Mouse (Mus musculus) Patski (cell line): ENCODE results near the gene Slc35g3. TPM values are rescaled to one million over a fixed set of nuclear protein-coding genes. Genes with fewer than 3 reads are reported as not detected.
A peak's percentile ranks its signal among the peaks of the same experiment; 100 is the strongest.

Source experiments
- ATAC-seq: fragments of 100-300 bp; one replicate; pipeline ENCODE4 v1.8.0; 2021
- CTCF ChIA-PET: fragments of 350-600 bp; sonication (Branson Sonifier 250); formaldehyde crosslinking; loops from one replicate; lab custom pipeline; 2022; ENCODE audit warnings: inconsistent platforms; lab: Charles Lee
- POLR2A ChIA-PET: fragments of 350-600 bp; sonication (Branson Sonifier 250); formaldehyde crosslinking; loops from one replicate; lab custom pipeline; 2022; ENCODE audit warnings: antibody characterized with exemption, inconsistent platforms; lab: Charles Lee
- DNase-seq: peaks from one replicate; pipeline ENCODE4 v3.0.0-alpha.2; 2011; ENCODE audit warnings: low read depth, low spot score
- H3K27me3 ChIP-seq: fragments of 371-371 bp; one replicate; pipeline ENCODE4 v1.5.1; 2021
- CTCF ChIP-seq: fragments of 100-300 bp; IDR thresholded peaks from one replicate; pipeline ENCODE4 v1.5.1; 2021
- in situ Hi-C: fragments of 300-500 bp; cut with MboI; formaldehyde crosslinking; loops from 3 replicates; pipeline ENCODE4 v1.11.1; 2018; ENCODE audit warnings: low pct_unique_long_range_greater_than_20kb, mixed read lengths
- polyA plus RNA-seq: library from polyadenylated mRNA; unstranded; gene quantifications from one replicate; pipeline ENCODE4 v1.2.3, GENCODE M21; 2021

The Slc35g3 gene
- polyA plus RNA-seq, result 0.32 TPM

GRCm38 (mm10) chr11:69761868-69762267 is at the start of gene Slc35g3:
Gene Slc35g3 (minus strand): TSS chr11:69761968.
- no peaks in the 10 kb centered on the region for H3K27me3 ChIP-seq
- in situ Hi-C loops, result no loop called here
- ATAC-seq (no peak), DNase-seq (no peak)
- ChIA-PET CTCF (no interaction called here), POLR2A (no interaction called here)
- TF ChIP-seq CTCF, result no peak

DNA sequence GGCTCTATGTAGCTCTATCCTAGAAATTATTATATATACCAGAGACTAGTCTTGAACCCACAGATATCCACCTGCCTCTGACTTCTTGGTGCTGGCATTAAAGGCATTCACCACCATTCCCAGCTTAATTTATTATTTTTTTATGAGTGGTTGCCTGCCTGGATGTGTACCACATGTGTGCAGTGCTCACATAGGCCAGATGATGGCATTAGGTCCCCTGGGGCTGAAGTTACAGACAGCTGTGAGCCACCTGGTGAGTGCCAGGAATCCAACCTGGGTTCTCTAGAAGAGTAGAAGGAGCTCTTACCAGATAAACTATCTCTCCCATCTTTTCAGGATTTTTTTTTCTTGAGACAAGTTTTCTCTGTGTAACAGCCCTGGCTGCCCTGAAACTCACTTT is 48.5 kb upstream of the Slc35g3 start:
- no peak for ATAC-seq
- ChIA-PET CTCF (interaction anchor here (0.7 to 1.2 kb wide), 3 partner anchors 11 to 16 kb away, joined by 3 read pairs; no protein-coding TSS in a partner anchor), POLR2A (interaction anchor here (1.0 kb wide), 1 partner anchor 19 kb away, joined by 3 read pairs; no protein-coding TSS in a partner anchor)
- no peak for DNase-seq
- H3K27me3 ChIP-seq, result peaks cover 10% of the 10 kb centered on the region
- in situ Hi-C loops, result no loop called here
- no peak for TF ChIP-seq CTCF

- H3K27me3 ChIP-seq, result peaks cover 10% of the 10 kb centered on the region
- ChIA-PET CTCF (interaction anchor here (1.0 kb wide), 1 partner anchor 11 kb away, joined by 3 read pairs; no protein-coding TSS in a partner anchor), POLR2A (no interaction called here)
- in situ Hi-C loops, result loop anchor here (5.0 kb wide), 1 partner anchor 70 kb away; the partner anchor contains the start of gene Tmem95
- TF ChIP-seq CTCF, result no peak
- DNase-seq, result no peak
- ATAC-seq, result no peak
Observed at GRCm38 (mm10) chr11:69807641-69808040, 45.9 kb upstream of the Slc35g3 start.

DNA sequence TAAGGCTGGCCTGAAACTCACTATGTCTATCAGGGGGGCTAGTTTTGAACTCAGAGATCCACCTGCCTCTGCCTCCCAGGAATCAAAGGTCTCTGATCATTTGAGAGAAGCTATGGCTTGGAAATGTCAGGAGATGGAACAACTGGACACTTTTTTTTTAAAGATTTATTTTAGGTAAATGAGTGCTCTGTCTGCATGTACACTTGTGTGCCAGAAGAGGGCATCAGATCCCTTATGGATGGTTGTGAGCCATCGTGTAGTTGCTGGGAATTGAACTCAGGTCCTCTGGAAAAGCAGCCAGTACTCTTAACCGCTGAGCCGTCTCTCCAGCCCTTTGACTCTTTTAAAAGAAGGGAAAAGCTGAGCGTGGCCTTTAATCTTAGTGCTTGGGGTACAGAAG is 44.6 kb upstream of the Slc35g3 start:
- ChIA-PET POLR2A (no interaction called here), CTCF (interaction anchor here (0.9 to 1.4 kb wide), 7 partner anchors 8 to 59 kb away, joined by 3 read pairs; partner anchors contain the start of genes Chrnb1 and Gm39566)
- peaks cover 15% of the 10 kb centered on the region for H3K27me3 ChIP-seq
- no peak for TF ChIP-seq CTCF
- ATAC-seq (no peak), DNase-seq (no peak)
- in situ Hi-C loops, result loop anchor here (5.0 kb wide), 1 partner anchor 71 kb away; the partner anchor contains the start of gene Tmem95

DNA sequence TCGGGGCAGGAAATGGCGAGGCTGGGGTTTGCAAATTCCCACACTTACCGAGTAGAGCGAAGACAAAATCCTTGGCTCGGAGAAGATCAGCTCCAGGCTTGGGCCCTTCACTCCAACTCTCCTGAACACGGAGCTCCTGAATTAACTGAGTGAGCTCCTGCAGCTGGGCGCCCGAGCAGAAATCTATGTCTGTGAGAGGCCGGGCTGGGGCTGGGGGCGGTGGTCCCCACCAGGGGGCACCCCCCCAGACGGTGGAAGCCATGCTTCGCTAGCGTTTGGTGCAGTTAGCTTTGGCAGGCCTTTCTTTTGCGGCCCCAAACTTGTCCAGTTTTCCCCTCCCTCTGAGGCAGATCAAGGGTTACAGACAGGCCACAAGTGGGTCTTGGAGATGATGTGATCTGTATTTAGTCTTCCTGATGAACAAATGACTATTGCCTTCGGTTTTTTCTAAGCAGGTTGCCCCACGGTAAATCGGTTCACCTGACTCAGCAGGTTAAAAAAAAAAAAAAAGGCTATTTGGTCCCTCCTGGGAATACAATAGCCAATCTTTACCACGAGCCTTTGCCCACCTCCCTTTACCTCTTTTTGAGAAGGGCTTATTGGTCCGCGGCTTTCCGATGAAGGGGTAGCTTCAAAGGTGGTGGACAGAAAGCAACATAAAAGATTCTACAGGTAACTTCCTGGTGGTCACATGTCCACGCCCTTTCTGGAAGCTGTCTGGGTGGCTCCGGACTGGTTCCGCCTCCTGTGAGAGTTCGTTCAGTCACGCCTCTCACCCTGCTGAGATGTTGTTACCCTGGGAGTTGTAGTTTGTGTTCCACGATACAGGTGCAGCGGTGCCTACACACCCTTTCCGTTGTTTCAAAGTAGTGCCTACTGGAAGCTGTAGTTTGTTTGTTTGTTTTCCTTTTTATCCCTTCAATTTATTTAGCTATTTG is 43.5 kb upstream of the Slc35g3 start, which contains the start of gene Tmem102:
Gene Tmem102 (minus strand): TSS at position 653 of the 938 bp plus-strand sequence.
- no peak for TF ChIP-seq CTCF
- CTCF ChIA-PET, result interaction anchor here (1.2 to 1.4 kb wide), 4 partner anchors 9 to 49 kb away, joined by 3 read pairs; partner anchors contain the start of gene Gm39566
- DNase-seq (no peak), ATAC-seq (no peak)
- in situ Hi-C loops, result loop anchor here (5.0 kb wide), 1 partner anchor 72 kb away; the partner anchor contains the start of gene Tmem95
- POLR2A ChIA-PET, result no interaction called here
- peaks cover 6% of the 10 kb centered on the region for H3K27me3 ChIP-seq

- DNase-seq (no peak), ATAC-seq (no peak)
- CTCF ChIA-PET, result no interaction called here
- H3K27me3 ChIP-seq, result peaks cover 5% of the 10 kb centered on the region
- POLR2A ChIA-PET, result no interaction called here
- no peak for TF ChIP-seq CTCF
- in situ Hi-C loops, result no loop called here
Observed at GRCm38 (mm10) chr11:69804652-69804940, 42.8 kb upstream of the Slc35g3 start.

- TF ChIP-seq CTCF, result no peak
- in situ Hi-C loops, result no loop called here
- CTCF ChIA-PET, result interaction anchor here (1.2 to 1.4 kb wide), 2 partner anchors 50 to 72 kb away, joined by 3 to 4 read pairs; no protein-coding TSS in a partner anchor
- ATAC-seq (peak; percentile 58), DNase-seq (no peak)
- POLR2A ChIA-PET, result no interaction called here
- peaks cover 5% of the 10 kb centered on the region for H3K27me3 ChIP-seq
Observed at GRCm38 (mm10) chr11:69803786-69804651, 42.3 kb upstream of the Slc35g3 start.

DNA sequence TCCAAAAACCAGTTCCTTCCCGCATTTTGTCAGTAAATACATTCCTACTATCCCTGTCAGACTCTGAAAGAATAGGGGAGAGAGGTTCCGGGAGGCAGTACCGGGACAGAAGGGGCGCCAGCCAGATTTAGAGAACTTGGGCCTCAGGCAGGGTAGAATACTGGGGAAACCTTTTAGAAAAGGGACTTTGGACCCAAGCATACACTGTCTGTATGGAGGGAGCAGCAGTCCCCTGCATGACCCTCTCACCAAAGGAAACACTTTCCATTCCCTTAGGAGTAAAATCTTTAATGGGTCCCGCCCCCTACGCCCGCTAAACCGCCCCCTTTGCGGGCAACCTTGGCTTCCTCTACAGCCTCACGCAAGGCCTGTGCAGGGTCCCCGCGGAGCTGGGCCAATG is 41.6 kb upstream of the Slc35g3 start:
- in situ Hi-C loops, result no loop called here
- peaks cover 5% of the 10 kb centered on the region for H3K27me3 ChIP-seq
- TF ChIP-seq CTCF, result no peak
- CTCF ChIA-PET, result interaction anchor here (1.2 to 1.4 kb wide), 2 partner anchors 49 to 73 kb away, joined by 3 to 4 read pairs; no protein-coding TSS in a partner anchor
- POLR2A ChIA-PET, result no interaction called here
- DNase-seq, result no peak
- ATAC-seq, result no peak

DNA sequence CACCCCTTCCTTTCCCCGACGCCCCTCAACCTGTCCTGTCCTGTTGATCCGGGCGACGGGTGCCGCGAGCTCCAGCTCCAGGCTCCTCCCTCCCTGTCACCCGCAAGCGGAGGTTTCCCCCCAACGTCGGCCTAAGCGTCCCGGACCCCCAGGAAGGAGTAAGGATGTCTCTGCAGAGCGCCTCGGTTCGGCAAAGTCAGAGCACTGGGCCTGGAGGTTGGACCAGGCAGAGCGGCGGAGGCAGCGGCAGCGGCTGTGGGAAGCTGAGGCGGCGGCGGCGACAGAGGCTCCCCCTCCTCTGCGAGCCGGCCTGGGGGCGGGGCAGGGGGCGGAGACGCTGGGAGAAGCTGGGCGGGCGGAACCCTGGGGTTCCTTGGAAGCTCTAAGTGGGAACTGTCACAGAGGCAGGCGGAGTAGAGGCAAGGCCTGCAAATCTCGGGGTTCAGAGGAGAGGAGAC is 40.9 kb upstream of the Slc35g3 start:
- ChIA-PET CTCF (interaction anchor here (1.4 kb wide), 1 partner anchor 49 kb away, joined by 4 read pairs; no protein-coding TSS in a partner anchor), POLR2A (no interaction called here)
- H3K27me3 ChIP-seq, result peaks cover 5% of the 10 kb centered on the region
- in situ Hi-C loops, result no loop called here
- DNase-seq, result no peak
- no peak for ATAC-seq
- TF ChIP-seq CTCF, result no peak
